Mouse (Mus musculus) telencephalon, adult 2 months (tissue): ENCODE results near the gene Tbc1d9.
"Not testable (repeated sequence)": the region's sequence is repeated elsewhere in the genome, so short reads cannot be mapped to it uniquely, and the experiment has no call there.

Experiments used
- DNase-seq: peaks from one replicate; pipeline ENCODE4 v3.0.0-alpha.2; 2011; ENCODE audit warnings: low read depth, low spot score

Tbc1d9 gene

GRCm38 (mm10) chr8:83233099-83233498, 67.9 kb downstream of the Tbc1d9 start:
- DNase-seq = no peak

- no peak for DNase-seq
Observed at GRCm38 (mm10) chr8:83239341-83239740, 74.2 kb downstream of the Tbc1d9 start.

- peak; percentile 78 for DNase-seq
Observed at GRCm38 (mm10) chr8:83244151-83244550, 79.0 kb downstream of the Tbc1d9 start.

- DNase-seq = no peak
Observed at GRCm38 (mm10) chr8:83250858-83251257, 85.7 kb downstream of the Tbc1d9 start.

GRCm38 (mm10) chr8:83251362-83252246, 86.5 kb downstream of the Tbc1d9 start:
- DNase-seq = no peak

- no peak for DNase-seq
Observed at GRCm38 (mm10) chr8:83252791-83253190, 87.6 kb downstream of the Tbc1d9 start.

GRCm38 (mm10) chr8:83257631-83258030, 92.5 kb downstream of the Tbc1d9 start:
- no peak for DNase-seq

- no peak for DNase-seq
Observed at GRCm38 (mm10) chr8:83260418-83261215, 95.5 kb downstream of the Tbc1d9 start.

GRCm38 (mm10) chr8:83271172-83271571, 106.0 kb downstream of the Tbc1d9 start:
- DNase-seq = no peak

- no peak for DNase-seq
Observed at GRCm38 (mm10) chr8:83272464-83272863, 107.3 kb downstream of the Tbc1d9 start.

GRCm38 (mm10) chr8:83274470-83274869, 109.3 kb downstream of the Tbc1d9 start:
- DNase-seq = no peak

- DNase-seq = no peak
Observed at GRCm38 (mm10) chr8:83278431-83278830, 113.3 kb downstream of the Tbc1d9 start.

- no peak for DNase-seq
Observed at GRCm38 (mm10) chr8:83285391-83285790, 120.2 kb downstream of the Tbc1d9 start.

GRCm38 (mm10) chr8:83290176-83290575, 125.0 kb downstream of the Tbc1d9 start, which contains the start of gene Ucp1:
Ucp1 (plus strand) TSS chr8:83290352.
- no peak for DNase-seq

GRCm38 (mm10) chr8:83297375-83297774, 132.2 kb downstream of the Tbc1d9 start:
- DNase-seq = no peak

GRCm38 (mm10) chr8:83300135-83300534, 135.0 kb downstream of the Tbc1d9 start:
- no peak for DNase-seq

GRCm38 (mm10) chr8:83304946-83305345, 139.8 kb downstream of the Tbc1d9 start:
- DNase-seq = no peak

- DNase-seq = no peak
Observed at GRCm38 (mm10) chr8:83309836-83310235, 144.7 kb downstream of the Tbc1d9 start.

GRCm38 (mm10) chr8:83315084-83315483, 149.9 kb downstream of the Tbc1d9 start:
- not testable (repeated sequence) for DNase-seq

GRCm38 (mm10) chr8:83315691-83316090, 150.5 kb downstream of the Tbc1d9 start:
- no peak for DNase-seq

- DNase-seq = no peak
Observed at GRCm38 (mm10) chr8:83320543-83320942, 155.4 kb downstream of the Tbc1d9 start.

GRCm38 (mm10) chr8:83322374-83322773, 157.2 kb downstream of the Tbc1d9 start:
- no peak for DNase-seq
